Mouse (Mus musculus): ENCODE measurements around the gene Cd59b.

- TF ChIP-seq TAL1 (IDR thresholded peaks at IDR 0.05; ENCODE audit: low read length) (no peak), GATA1 (IDR thresholded peaks at IDR 0.05; ENCODE audit: low read length) (no peak)
These were observed 35.2 kb downstream of the Cd59b start for GRCm38 (mm10) chr2:104104800-104105199.

Measured in erythroblast, embryonic 14.5 days (primary cell).